Mouse (Mus musculus): ENCODE results near the gene Ncam1. TPM values are rescaled to one million over a fixed set of nuclear protein-coding genes. Genes with fewer than 3 reads are reported as not detected.

The Ncam1 gene
- total and polyA plus RNA-seq, 3 experiments = 4.1 to 5.4 (median 4.7) TPM

DNA sequence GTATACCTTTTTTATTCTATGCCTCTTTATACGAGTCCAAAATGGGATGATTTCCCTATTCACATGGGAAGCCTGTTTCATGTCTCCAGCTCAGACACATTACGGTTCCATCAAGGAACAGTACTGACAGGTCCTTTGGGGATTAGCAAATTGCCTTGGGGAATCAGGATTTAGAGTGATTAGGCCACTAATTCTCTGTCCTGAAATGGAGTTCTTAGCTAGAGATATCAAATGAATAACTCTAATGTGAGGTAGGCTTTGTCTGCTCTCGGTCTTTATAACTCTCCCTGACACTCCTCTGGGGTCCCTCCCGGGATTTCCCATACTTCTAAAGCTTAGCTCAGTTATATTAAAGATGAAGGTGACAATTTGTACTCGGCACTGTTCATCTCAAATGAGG is 270.7 kb downstream of the Ncam1 start:
- WGBS = 86% methylated on average over 5 of the region's 5 CpGs
- TF ChIP-seq EP300 (IDR thresholded peaks at IDR 0.05; ENCODE audit: insufficient read depth, low read depth, low read length) = no peak
- TF ChIP-seq CTCF (IDR thresholded peaks at IDR 0.05) = no peak
- TF ChIP-seq POLR2A (IDR thresholded peaks at IDR 0.05; ENCODE audit: insufficient read depth, low read depth, low read length) = no peak
- DNase-seq = no peak
- Histone ChIP-seq H3K36me3 (ENCODE audit: control insufficient read depth, insufficient read depth, low read length) (no peaks in the 10 kb centered on the region), H3K79me2 (replicated peaks; ENCODE audit: control insufficient read depth, insufficient read depth, low read length) (no peaks in the 10 kb centered on the region), H3K9ac (ENCODE audit: low read depth, low read length) (no peak overlapping the region), H3K27ac (no peak overlapping the region), H3K27me3 (ENCODE audit: control insufficient read depth, insufficient read depth, low read length) (no peaks in the 10 kb centered on the region), H3K4me3 (no peak overlapping the region), H3K4me1 (ENCODE audit: control insufficient read depth, insufficient read depth, low read length) (no peaks in the 10 kb centered on the region)
- intact Hi-C loops (cut with DNase I) = no loop called here

DNA sequence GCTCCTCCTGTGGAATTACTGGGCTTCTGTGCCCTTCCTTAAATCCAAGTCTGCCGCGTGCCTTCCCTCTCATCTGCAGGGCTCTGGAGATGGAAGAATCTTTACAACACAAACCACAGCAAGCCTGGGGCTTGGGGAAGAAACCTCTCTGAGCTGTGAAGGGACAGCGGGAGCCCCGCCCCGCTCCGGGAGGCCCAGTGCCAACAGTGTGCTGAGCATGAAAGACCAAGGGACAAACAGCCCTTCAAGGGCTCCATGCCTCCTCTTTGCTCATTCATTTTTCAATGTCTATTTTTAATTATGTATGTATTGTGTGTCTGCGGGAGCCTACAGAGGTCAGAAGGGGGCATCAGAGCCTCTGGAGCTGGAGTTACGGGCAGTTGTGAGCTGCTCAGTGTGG is 271.4 kb downstream of the Ncam1 start:
- WGBS = 68% methylated on average over 8 of the region's 8 CpGs
- no peak overlapping the region for H3K4me3 ChIP-seq
- DNase-seq = no peak
- H3K9ac ChIP-seq (ENCODE audit: low read depth, low read length) = no peak overlapping the region
- no peaks in the 10 kb centered on the region for H3K4me1 ChIP-seq (ENCODE audit: control insufficient read depth, insufficient read depth, low read length)
- H3K27ac ChIP-seq = no peak overlapping the region
- no peaks in the 10 kb centered on the region for H3K79me2 ChIP-seq (replicated peaks; ENCODE audit: control insufficient read depth, insufficient read depth, low read length)
- H3K36me3 ChIP-seq (ENCODE audit: control insufficient read depth, insufficient read depth, low read length) = no peaks in the 10 kb centered on the region
- intact Hi-C loops (cut with DNase I) = no loop called here
- no peak for TF ChIP-seq EP300 (IDR thresholded peaks at IDR 0.05; ENCODE audit: insufficient read depth, low read depth, low read length)
- TF ChIP-seq CTCF (IDR thresholded peaks at IDR 0.05) = no peak
- TF ChIP-seq POLR2A (IDR thresholded peaks at IDR 0.05; ENCODE audit: insufficient read depth, low read depth, low read length) = no peak
- H3K27me3 ChIP-seq (ENCODE audit: control insufficient read depth, insufficient read depth, low read length) = no peaks in the 10 kb centered on the region

DNA sequence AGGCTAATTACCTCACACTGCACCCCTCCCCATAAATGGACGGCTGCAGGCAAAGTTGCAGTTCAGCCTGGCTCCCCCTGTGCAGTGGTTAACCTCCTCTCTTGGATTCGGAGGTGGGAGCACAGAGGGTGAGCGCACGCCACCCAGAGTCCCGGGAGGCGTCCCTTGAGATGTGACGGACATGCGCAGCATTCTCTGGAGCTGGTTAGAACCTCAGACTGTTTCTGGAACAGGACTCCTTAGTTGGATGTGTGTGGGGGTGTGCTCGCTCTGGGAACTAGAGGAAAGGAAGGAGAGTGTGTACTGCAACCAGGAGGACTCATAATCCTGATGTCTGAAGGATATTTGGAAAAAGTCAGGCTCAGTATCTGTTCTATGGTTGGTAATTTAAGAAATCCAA is 274.0 kb downstream of the Ncam1 start:
- intact Hi-C loops (cut with DNase I) = no loop called here
- WGBS = 72% methylated on average over 9 of the region's 9 CpGs
- no peak for DNase-seq
- Histone ChIP-seq H3K4me3 (no peak overlapping the region), H3K27ac (no peak overlapping the region), H3K27me3 (ENCODE audit: control insufficient read depth, insufficient read depth, low read length) (no peaks in the 10 kb centered on the region), H3K79me2 (replicated peaks; ENCODE audit: control insufficient read depth, insufficient read depth, low read length) (no peaks in the 10 kb centered on the region), H3K4me1 (ENCODE audit: control insufficient read depth, insufficient read depth, low read length) (no peaks in the 10 kb centered on the region), H3K9ac (ENCODE audit: low read depth, low read length) (no peak overlapping the region), H3K36me3 (ENCODE audit: control insufficient read depth, insufficient read depth, low read length) (no peaks in the 10 kb centered on the region)
- TF ChIP-seq POLR2A (IDR thresholded peaks at IDR 0.05; ENCODE audit: insufficient read depth, low read depth, low read length) (no peak), EP300 (IDR thresholded peaks at IDR 0.05; ENCODE audit: insufficient read depth, low read depth, low read length) (no peak), CTCF (IDR thresholded peaks at IDR 0.05) (no peak)

DNA sequence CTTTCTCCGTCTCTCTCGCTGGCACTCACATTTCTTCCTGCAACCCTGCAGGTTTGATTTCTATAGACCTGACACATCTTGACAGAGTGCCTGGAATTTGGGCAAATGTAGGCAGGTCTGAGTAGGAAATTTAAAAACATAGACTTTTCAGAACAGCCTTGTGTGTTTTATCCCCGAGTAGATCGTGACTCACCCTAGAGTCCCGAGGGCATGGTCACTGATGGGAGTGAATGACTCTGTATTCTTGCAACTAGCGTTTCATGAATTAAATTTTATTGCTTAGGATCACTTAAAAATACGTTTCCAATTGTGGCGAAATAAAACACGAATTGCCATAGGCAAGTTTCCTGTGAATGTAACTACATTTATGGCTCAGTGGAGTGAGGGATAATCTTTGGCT is 274.8 kb downstream of the Ncam1 start:
- 88% methylated on average over 9 of the region's 9 CpGs for WGBS
- intact Hi-C loops (cut with DNase I) = no loop called here
- TF ChIP-seq POLR2A (IDR thresholded peaks at IDR 0.05; ENCODE audit: insufficient read depth, low read depth, low read length) = no peak

DNA sequence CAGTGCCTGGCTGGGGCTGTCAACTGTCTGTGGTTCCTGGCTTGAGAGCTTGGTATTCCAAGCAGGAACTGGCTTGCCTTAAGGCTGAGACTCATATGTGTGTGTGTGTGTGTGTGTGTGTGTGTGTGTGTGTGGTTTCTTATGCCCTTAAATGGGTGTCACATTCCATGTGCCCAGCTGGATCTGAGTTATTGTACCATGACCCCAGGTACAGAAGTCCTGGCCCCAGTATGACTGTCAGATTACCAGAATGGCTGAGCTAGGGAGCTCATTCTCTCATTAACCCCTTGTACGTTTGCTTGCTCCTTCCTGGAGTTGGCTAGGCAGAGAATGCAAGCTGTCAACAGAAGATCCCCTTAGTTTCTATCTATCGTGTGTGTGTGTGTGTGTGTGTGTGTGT is 284.4 kb downstream of the Ncam1 start:
- Histone ChIP-seq H3K9ac (ENCODE audit: low read depth, low read length) (no peak overlapping the region), H3K79me2 (replicated peaks; ENCODE audit: control insufficient read depth, insufficient read depth, low read length) (no peaks in the 10 kb centered on the region), H3K4me3 (no peak overlapping the region), H3K36me3 (ENCODE audit: control insufficient read depth, insufficient read depth, low read length) (no peaks in the 10 kb centered on the region), H3K4me1 (ENCODE audit: control insufficient read depth, insufficient read depth, low read length) (no peaks in the 10 kb centered on the region), H3K27ac (no peak overlapping the region), H3K27me3 (ENCODE audit: control insufficient read depth, insufficient read depth, low read length) (no peaks in the 10 kb centered on the region)
- WGBS = 76% methylated on average over 2 of the region's 2 CpGs
- TF ChIP-seq CTCF (IDR thresholded peaks at IDR 0.05) = no peak
- no peak for TF ChIP-seq POLR2A (IDR thresholded peaks at IDR 0.05; ENCODE audit: insufficient read depth, low read depth, low read length)
- no peak for TF ChIP-seq EP300 (IDR thresholded peaks at IDR 0.05; ENCODE audit: insufficient read depth, low read depth, low read length)
- intact Hi-C loops (cut with DNase I) = no loop called here
- DNase-seq = no peak

More for the DNA sequence above, 274.8 kb downstream of the Ncam1 start:
- Histone ChIP-seq H3K27ac (no peak overlapping the region), H3K79me2 (replicated peaks; ENCODE audit: control insufficient read depth, insufficient read depth, low read length) (no peaks in the 10 kb centered on the region), H3K4me3 (no peak overlapping the region), H3K9ac (ENCODE audit: low read depth, low read length) (no peak overlapping the region), H3K36me3 (ENCODE audit: control insufficient read depth, insufficient read depth, low read length) (no peaks in the 10 kb centered on the region), H3K27me3 (ENCODE audit: control insufficient read depth, insufficient read depth, low read length) (no peaks in the 10 kb centered on the region), H3K4me1 (ENCODE audit: control insufficient read depth, insufficient read depth, low read length) (no peaks in the 10 kb centered on the region)
- no peak for DNase-seq

DNA sequence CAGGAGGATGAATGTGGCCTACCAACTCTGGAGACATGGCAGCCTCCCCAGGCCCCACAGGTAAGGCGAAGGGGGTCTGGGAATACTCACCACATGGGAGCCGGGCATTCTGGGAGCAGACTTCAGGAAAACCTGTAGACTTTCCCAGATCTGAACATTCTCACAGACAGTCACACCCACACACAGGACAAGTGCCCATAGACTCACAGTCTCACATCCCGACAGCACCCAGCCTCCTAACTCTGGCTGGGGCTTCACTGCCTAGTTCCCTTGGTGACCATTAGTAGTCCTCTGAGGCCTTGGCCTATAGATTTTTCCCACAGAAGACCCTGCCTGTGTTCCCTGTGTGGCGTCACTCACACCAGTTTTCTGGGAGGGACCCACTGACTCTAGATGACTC is 288.1 kb downstream of the Ncam1 start:
- no peaks in the 10 kb centered on the region for H3K27me3 ChIP-seq (ENCODE audit: control insufficient read depth, insufficient read depth, low read length)
- no peaks in the 10 kb centered on the region for H3K79me2 ChIP-seq (replicated peaks; ENCODE audit: control insufficient read depth, insufficient read depth, low read length)
- no peak overlapping the region for H3K27ac ChIP-seq
- TF ChIP-seq EP300 (IDR thresholded peaks at IDR 0.05; ENCODE audit: insufficient read depth, low read depth, low read length) = no peak
- no peak for DNase-seq
- WGBS = 96% methylated on average over 4 of the region's 4 CpGs
- no peak overlapping the region for H3K9ac ChIP-seq (ENCODE audit: low read depth, low read length)
- no peaks in the 10 kb centered on the region for H3K36me3 ChIP-seq (ENCODE audit: control insufficient read depth, insufficient read depth, low read length)
- no peak overlapping the region for H3K4me3 ChIP-seq
- no peaks in the 10 kb centered on the region for H3K4me1 ChIP-seq (ENCODE audit: control insufficient read depth, insufficient read depth, low read length)
- intact Hi-C loops (cut with DNase I) = no loop called here

Measured in heart, adult 2 months (tissue).